Mouse (Mus musculus) stomach, embryonic 14.5 days (tissue): ENCODE measurements around the gene Glyctk. TPM values are rescaled to one million over a fixed set of nuclear protein-coding genes. Genes with fewer than 3 reads are reported as not detected.
"Not testable (repeated sequence)": the region's sequence is repeated elsewhere in the genome, so short reads cannot be mapped to it uniquely, and the experiment has no call there.

Experiments
- ATAC-seq: fragments of 200-750 bp; cut with Nextera tagmentation; 2 replicates; pipeline ENCODE4 v1.8.0; 2017; ENCODE audit warnings: low read depth, moderate TSS enrichment; ENCODE audit not compliant: insufficient number of reproducible peaks, insufficient read depth, low FRiP score
- H3K27ac ChIP-seq: fragments of 300-500 bp; sonication (generic); 2 replicates; pipeline ENCODE4 v1.5.1; 2014; ENCODE audit warnings: mild to moderate bottlenecking, low read length, moderate library complexity, mixed read lengths
- H3K27me3 ChIP-seq: fragments of 300-500 bp; sonication (generic); 2 replicates; pipeline ENCODE4 v1.6.1; 2014; ENCODE audit warnings: low read length, control low read depth, mixed read lengths; ENCODE audit not compliant: control insufficient read depth, insufficient read depth
- H3K36me3 ChIP-seq: fragments of 300-500 bp; sonication (generic); 2 replicates; pipeline ENCODE4 v1.6.1; 2014; ENCODE audit warnings: mild to moderate bottlenecking, control low read depth, low read length, moderate library complexity, mixed read lengths; ENCODE audit not compliant: control insufficient read depth, insufficient read depth
- H3K4me1 ChIP-seq: fragments of 300-500 bp; sonication (generic); 2 replicates; pipeline ENCODE4 v1.6.1; 2014; ENCODE audit warnings: low read length, control low read depth, mixed read lengths; ENCODE audit not compliant: control insufficient read depth, insufficient read depth
- H3K4me2 ChIP-seq: fragments of 300-500 bp; sonication (generic); replicated peaks from 2 replicates; pipeline ENCODE4 v1.6.1; 2014; ENCODE audit warnings: low read depth, low read length, control low read depth
- H3K4me3 ChIP-seq: fragments of 300-500 bp; sonication (generic); 2 replicates; pipeline ENCODE4 v1.5.1; 2014; ENCODE audit warnings: low read depth, low read length, control low read depth
- H3K9ac ChIP-seq: fragments of 300-500 bp; sonication (generic); replicated peaks from 2 replicates; pipeline ENCODE4 v1.6.1; 2014; ENCODE audit warnings: low read depth, mild to moderate bottlenecking, control low read depth, low read length, moderate library complexity, mixed read lengths
- H3K9me3 ChIP-seq: fragments of 300-500 bp; sonication (generic); 2 replicates; pipeline ENCODE4 v1.6.1; 2016; ENCODE audit warnings: low read depth, low read length, control low read depth; ENCODE audit not compliant: control insufficient read depth
- WGBS: fragments of 180-500 bp; shearing (Covaris S2); extraction: QIAGEN DNeasy Blood & Tissue Kit; methylation state at CpG from one replicate; pipeline ENCODE4 v1.1.7; 2014; 5-methylcytosine and 5-hydroxymethylcytosine counted together
- polyA plus RNA-seq: library from polyadenylated mRNA; unstranded; fragments of >200 nt; fragmentation: Nextera tagmentation; extraction: Ambion mirVana; gene quantifications from 2 replicates; pipeline ENCODE4 v1.2.1, GENCODE M21; 2014

Gene Glyctk
- polyA plus RNA-seq, 1 experiment from 2014 or later = 1.2 TPM

GRCm38 (mm10) chr9:106171346-106172158 lies 13.6 kb upstream of the Glyctk start:
- Histone ChIP-seq H3K27ac (peak overlapping the region; percentile 95), H3K4me2 (peak overlapping the region; percentile 58), H3K9ac (peak overlapping the region; percentile 95), H3K4me1 (peaks cover 15% of the 10 kb centered on the region; the same call in 1 of the 2 replicates), H3K27me3 (no peaks in the 10 kb centered on the region), H3K4me3 (peak overlapping the region; percentile 97), H3K36me3 (no peaks in the 10 kb centered on the region), H3K9me3 (no peaks in the 10 kb centered on the region)
- 0% methylated on average over 30 of the region's 30 CpGs for WGBS
- ATAC-seq = peak; percentile 58

GRCm38 (mm10) chr9:106170556-106171345 lies 12.8 kb upstream of the Glyctk start, which contains the start of gene Wdr82:
Gene Wdr82, plus strand, starts transcription at chr9:106170928.
- H3K9me3 ChIP-seq = no peaks in the 10 kb centered on the region
- ATAC-seq = peak; percentile 93
- peak within 1 kb of the TSS; percentile 95 for H3K27ac ChIP-seq
- H3K27me3 ChIP-seq = no peaks in the 10 kb centered on the region
- WGBS = under 1% methylated on average over 77 of the region's 81 CpGs
- H3K9ac ChIP-seq = peak within 1 kb of the TSS; percentile 95
- peak within 1 kb of the TSS; percentile 97 for H3K4me3 ChIP-seq
- peaks cover 15% of the 10 kb centered on the region; the same call in 1 of the 2 replicates for H3K4me1 ChIP-seq
- H3K4me2 ChIP-seq = peak within 1 kb of the TSS; percentile 78
- no peaks in the 10 kb centered on the region for H3K36me3 ChIP-seq

DNA sequence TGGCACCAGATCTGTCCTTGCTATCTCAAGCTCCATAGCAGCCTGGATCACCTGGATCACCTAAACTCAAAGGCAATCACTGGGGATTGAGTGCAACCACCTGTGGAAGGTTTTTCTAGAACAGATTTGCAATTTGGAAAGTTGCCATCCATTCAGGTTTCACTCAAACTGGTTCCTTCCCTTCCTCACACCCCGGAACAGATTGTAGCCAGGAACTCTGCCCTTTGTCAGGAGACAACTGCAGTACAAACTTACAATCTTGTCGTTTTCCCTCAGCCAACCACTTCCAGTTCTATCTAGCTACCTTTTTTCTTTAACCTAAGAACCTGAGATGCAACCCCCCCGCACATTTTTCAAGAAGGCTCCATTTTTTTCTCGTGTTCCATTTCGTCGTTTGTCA lies 12.0 kb upstream of the Glyctk start:
- no peak overlapping the region for H3K27ac ChIP-seq
- no peak for ATAC-seq
- no peak overlapping the region for H3K9ac ChIP-seq
- H3K27me3 ChIP-seq = no peaks in the 10 kb centered on the region
- H3K9me3 ChIP-seq = no peaks in the 10 kb centered on the region
- H3K4me2 ChIP-seq = peak overlapping the region; percentile 78
- 27% methylated on average over 6 of the region's 6 CpGs for WGBS
- H3K4me3 ChIP-seq = peak overlapping the region; percentile 97; the same call in 1 of the 2 replicates
- no peaks in the 10 kb centered on the region for H3K36me3 ChIP-seq
- peaks cover 15% of the 10 kb centered on the region; the same call in 1 of the 2 replicates for H3K4me1 ChIP-seq

GRCm38 (mm10) chr9:106169006-106169405 lies 11.1 kb upstream of the Glyctk start:
- not testable (repeated sequence) for H3K4me2 ChIP-seq, H3K27me3 ChIP-seq, H3K9me3 ChIP-seq, H3K36me3 ChIP-seq, H3K27ac ChIP-seq, H3K9ac ChIP-seq, ATAC-seq, H3K4me3 ChIP-seq
- WGBS = 92% methylated on average over 1 of the region's 1 CpGs
- peaks cover 12% of the 10 kb centered on the region; the same call in 1 of the 2 replicates for H3K4me1 ChIP-seq

- Histone ChIP-seq H3K36me3 (no peaks in the 10 kb centered on the region), H3K27ac (no peak overlapping the region), H3K9me3 (no peaks in the 10 kb centered on the region), H3K27me3 (no peaks in the 10 kb centered on the region), H3K4me2 (no peak overlapping the region), H3K4me3 (no peak overlapping the region), H3K4me1 (no peaks in the 10 kb centered on the region), H3K9ac (no peak overlapping the region)
- 47% methylated on average over 1 of the region's 1 CpGs for WGBS
- no peak for ATAC-seq
These were observed 9.8 kb upstream of the Glyctk start for GRCm38 (mm10) chr9:106167703-106168102.

DNA sequence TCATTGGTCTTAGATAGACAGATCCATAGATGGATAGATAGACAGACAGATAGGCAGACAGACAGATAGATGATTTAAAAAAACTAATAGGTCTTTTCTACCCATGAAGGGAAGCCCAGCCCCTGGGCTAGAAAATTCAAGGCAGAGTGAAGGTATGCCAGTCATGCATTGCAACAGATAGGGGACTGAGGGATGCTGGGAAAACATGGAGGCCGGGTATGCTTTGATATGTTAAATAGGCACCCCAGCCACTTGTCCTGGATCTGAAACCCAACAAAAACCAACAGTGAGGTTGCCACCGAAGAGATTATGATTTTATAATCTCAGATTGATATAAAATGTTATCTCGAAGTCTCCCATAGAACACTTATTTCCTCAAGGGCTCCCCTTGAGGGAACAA lies 9.3 kb upstream of the Glyctk start:
- H3K4me1 ChIP-seq = no peaks in the 10 kb centered on the region
- no peak overlapping the region for H3K9ac ChIP-seq
- ATAC-seq = no peak
- no peaks in the 10 kb centered on the region for H3K27me3 ChIP-seq
- WGBS = 69% methylated on average over 3 of the region's 3 CpGs
- H3K27ac ChIP-seq = no peak overlapping the region
- no peak overlapping the region for H3K4me3 ChIP-seq
- H3K9me3 ChIP-seq = no peaks in the 10 kb centered on the region
- no peak overlapping the region for H3K4me2 ChIP-seq
- no peaks in the 10 kb centered on the region for H3K36me3 ChIP-seq

DNA sequence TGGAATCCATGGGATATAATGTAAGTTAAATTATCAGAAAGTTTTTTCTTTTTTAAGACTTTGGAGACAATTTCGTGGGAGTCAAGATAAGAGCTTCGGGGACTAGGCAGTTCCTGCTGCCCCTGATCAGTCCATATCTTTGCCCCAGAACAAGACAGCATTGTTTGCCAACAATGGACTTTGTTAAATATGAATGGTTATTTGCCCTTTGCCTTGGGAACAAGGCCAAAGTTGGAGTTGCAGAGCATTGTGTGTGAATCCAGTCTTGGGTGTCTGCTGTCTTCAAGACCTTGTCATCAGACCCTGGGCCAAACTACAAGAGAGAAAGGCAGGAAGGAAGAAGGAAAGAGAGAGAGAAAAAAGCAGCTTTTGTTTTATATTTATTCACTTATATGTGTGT lies 8.8 kb upstream of the Glyctk start:
- no peaks in the 10 kb centered on the region for H3K9me3 ChIP-seq
- no peaks in the 10 kb centered on the region for H3K36me3 ChIP-seq
- no peak overlapping the region for H3K4me2 ChIP-seq
- no peak overlapping the region for H3K4me3 ChIP-seq
- no peaks in the 10 kb centered on the region for H3K4me1 ChIP-seq
- ATAC-seq = no peak
- WGBS = 76% methylated on average over 2 of the region's 2 CpGs
- H3K9ac ChIP-seq = no peak overlapping the region
- H3K27ac ChIP-seq = no peak overlapping the region
- no peaks in the 10 kb centered on the region for H3K27me3 ChIP-seq

GRCm38 (mm10) chr9:106160426-106160825 lies 2.5 kb upstream of the Glyctk start:
- peak overlapping the region; percentile 31 for H3K9ac ChIP-seq
- H3K27ac ChIP-seq = peak overlapping the region; percentile 93; the same call in 1 of the 2 replicates
- H3K4me1 ChIP-seq = no peaks in the 10 kb centered on the region
- no peaks in the 10 kb centered on the region for H3K27me3 ChIP-seq
- peak overlapping the region; percentile 56 for H3K4me2 ChIP-seq
- peak overlapping the region; percentile 47 for H3K4me3 ChIP-seq
- no peaks in the 10 kb centered on the region for H3K9me3 ChIP-seq
- H3K36me3 ChIP-seq = no peaks in the 10 kb centered on the region
- WGBS = 42% methylated on average over 5 of the region's 5 CpGs
- no peak for ATAC-seq
